Mouse (Mus musculus) skeletal muscle tissue, adult 2 months (tissue): Measurements from ENCODE around the gene C530008M17Rik.

Source experiments
- DNase-seq: peaks from one replicate; pipeline ENCODE4 v3.0.0-alpha.2; 2012; ENCODE audit warnings: low read depth, low spot score

C530008M17Rik gene

GRCm38 (mm10) chr5:76702104-76702503 is 45.8 kb downstream of the C530008M17Rik start:
- DNase-seq = no peak

DNA sequence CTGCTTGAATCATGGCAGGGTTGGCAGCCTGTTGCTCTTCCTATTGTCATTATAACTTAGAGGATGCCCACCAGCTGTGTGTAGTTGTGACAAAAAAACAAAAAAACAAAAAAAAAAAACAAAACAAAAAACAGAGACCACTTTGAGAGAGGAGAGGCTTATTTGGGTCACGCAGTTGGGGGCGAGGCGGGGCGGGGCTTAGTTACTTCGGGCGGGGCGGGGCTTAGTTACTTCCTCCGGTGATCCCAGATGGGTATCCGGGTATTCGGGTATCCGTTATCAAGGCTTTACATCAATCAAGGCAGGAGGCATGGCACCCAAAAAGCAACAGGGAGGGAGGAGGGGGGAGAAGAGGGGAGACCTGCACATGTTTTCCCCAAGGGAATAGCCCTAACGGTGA is 46.3 kb downstream of the C530008M17Rik start:
- DNase-seq = no peak

DNA sequence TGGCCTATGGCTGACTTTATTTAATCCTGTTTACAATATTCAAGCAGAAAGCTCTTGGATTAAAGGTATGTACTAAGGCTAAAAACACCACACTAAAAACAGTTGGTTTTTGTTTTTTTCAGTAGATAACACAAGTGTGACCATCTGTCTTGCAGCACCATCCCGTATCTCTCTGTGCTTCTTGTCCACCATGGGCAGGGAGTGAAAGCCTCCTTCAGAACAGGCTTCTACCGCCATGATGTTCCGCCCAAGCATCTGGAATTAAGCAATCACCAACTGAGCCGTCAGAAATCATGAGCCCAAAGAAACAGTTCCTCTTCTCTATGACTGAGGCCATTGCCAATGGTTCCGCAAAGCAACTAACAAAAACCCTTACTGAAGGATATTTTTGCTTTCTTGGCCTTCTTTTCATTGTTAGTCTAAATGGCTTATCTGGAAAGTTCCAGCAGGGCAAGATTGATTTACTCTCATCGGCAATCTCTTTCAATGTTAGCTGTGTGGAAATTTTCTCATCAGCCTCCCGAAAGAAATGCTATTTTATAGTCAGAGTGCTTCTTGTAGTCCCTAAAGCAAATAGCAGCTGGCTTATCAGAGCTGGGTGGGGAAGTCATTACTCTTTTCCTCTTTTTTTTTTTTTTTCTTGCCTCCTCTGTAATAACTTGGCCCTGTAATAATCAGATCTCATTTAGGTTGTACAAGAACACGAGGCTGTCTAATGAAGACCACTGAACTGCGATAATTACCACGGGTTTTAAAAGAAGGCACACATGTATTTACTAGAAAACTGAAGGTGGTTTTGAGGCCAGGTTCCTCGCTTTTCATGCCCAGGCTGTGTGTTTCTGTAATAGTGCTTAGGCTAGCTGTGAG is 49.2 kb downstream of the C530008M17Rik start:
- DNase-seq = no peak

GRCm38 (mm10) chr5:76707072-76707471 is 50.8 kb downstream of the C530008M17Rik start:
- DNase-seq = no peak

- DNase-seq = no peak
Measured at GRCm38 (mm10) chr5:76708004-76708403, 51.7 kb downstream of the C530008M17Rik start.

GRCm38 (mm10) chr5:76713743-76714142 is 57.4 kb downstream of the C530008M17Rik start:
- DNase-seq = no peak

DNA sequence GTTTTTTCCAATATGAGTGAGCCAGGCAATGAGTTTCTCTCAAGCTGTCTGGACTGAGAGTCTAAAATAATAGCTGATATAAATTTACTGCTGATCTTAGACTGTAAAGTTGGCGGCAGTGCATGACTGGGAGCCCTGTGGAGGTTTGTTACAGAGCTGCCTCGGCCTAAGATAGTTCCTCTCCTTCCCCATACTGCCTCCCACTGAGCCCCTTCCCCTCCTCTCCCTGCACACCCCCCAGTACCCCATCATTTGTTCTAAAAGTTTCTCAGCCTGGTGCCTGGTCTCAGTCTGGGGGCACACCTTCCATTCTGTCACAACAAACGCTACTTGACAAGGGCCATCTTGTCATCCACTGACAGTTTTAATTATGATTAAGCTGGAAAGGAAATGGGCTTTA is 63.6 kb downstream of the C530008M17Rik start:
- DNase-seq = no peak

GRCm38 (mm10) chr5:76724878-76725277 is 68.6 kb downstream of the C530008M17Rik start:
- no peak for DNase-seq

DNA sequence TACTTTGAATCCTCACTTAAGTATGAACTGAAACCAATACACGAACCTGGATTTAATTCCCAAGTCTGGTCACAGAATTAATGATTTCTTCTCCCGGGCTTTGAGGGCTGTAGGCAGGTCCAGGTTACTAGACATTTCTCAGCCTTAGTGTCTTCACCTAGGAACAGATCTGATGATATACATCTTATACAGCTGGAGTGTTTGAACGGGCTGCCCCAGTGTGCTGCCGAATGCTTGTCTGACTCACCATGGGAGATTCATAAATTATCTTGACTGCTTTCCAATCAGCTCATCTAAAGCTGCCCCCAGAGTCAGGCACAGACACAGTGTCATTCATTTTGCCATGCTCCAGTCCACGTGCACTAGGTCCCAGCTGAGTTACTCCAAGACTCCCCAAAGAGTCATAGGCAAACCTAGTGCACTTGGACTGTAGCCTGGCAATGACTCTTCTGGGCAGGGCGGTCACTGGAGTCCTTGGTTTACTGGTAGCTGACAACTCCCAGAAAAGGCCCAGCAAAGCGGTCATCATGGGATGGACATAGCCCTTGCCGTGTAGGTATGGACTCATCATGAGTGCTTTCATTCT is 70.3 kb downstream of the C530008M17Rik start:
- no peak for DNase-seq

DNA sequence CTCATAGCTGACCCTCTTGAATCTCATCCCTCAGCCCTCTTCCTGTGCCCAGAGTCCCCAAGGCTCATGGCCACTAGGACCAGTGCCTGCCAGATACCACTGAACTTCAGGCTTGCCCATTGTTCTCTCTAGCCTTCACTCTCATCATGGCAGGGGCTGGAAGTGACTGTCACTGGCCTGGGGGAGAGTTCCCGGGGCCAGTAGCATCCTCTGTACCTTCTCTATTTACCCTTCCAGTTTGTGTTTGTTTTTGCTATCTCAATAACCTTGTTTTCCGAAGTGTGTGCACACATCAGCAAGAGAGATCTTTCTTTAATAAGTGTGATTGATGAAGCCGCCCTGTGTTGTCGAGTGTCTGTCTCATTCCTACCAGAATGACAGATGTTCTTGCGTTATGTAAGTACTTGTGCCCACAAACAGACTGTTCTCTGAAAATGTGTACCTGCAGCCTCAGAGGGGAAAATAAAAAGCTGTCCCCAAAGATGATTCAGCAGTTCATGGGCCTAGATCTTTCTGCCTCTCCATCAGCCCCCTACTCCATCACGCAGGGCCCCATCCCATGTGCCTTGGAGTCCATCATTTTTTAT is 76.8 kb downstream of the C530008M17Rik start:
- no peak for DNase-seq

DNA sequence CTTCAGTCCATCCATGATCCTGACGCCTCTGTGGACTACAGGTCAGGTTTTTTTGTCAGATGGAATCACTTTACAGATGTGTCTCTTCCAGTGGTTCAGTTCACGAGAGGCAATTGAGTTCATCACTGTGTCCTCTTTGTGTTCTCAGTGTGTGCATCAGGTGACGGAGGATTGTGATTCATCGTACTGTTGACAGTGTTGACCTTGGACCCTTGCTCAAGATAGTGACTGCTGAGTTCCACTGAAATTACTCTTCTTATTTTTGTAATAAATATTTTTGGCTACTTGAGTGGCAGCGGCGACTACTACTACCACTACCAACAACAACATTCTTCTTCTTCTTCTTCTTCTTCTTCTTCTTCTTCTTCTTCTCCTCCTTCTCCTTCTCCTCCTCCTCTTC is 85.2 kb downstream of the C530008M17Rik start:
- DNase-seq = no peak

GRCm38 (mm10) chr5:76742076-76742475 is 85.8 kb downstream of the C530008M17Rik start:
- no peak for DNase-seq

- DNase-seq = no peak
Measured at GRCm38 (mm10) chr5:76744737-76745209, 88.5 kb downstream of the C530008M17Rik start.

GRCm38 (mm10) chr5:76747851-76748250 is 91.5 kb downstream of the C530008M17Rik start:
- no peak for DNase-seq

GRCm38 (mm10) chr5:76752351-76752750 is 96.0 kb downstream of the C530008M17Rik start:
- DNase-seq = no peak

- no peak for DNase-seq
Measured at GRCm38 (mm10) chr5:76760349-76760748, 104.0 kb downstream of the C530008M17Rik start.

DNA sequence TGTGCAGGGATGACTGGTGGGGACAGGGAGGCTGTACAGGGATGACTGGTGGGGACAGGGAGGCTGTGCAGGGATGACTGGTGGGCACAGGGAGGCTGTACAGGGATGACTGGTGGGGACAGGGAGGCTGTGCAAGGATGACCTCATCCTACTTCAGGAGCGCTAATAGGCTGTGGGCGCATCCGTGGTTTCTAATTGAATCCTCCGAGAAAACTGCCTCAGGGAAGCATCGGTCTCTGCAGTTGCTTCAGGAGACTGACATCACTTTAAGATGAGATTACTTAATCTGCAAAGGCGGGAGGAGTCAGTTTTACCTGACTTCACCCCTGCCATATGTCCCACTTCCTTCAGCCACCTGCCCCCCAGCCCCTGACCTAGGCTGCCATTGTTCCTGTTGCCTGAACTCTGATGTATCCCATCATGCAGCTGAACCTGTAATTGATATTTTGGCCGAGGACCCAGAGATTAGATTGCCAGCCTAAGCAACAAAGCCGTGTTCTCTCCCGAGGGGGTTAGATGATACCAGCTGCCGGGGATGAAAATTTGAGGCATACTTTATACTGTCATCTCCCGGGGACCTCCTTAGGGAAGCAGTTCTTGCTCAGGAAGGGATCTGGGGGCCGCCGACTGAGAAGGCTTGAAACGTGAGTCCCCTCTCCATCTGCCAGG is 105.9 kb downstream of the C530008M17Rik start:
- DNase-seq = no peak

- DNase-seq = no peak
Measured at GRCm38 (mm10) chr5:76763148-76763701, 106.9 kb downstream of the C530008M17Rik start.

- no peak for DNase-seq
Measured at GRCm38 (mm10) chr5:76763731-76764130, 107.4 kb downstream of the C530008M17Rik start.

DNA sequence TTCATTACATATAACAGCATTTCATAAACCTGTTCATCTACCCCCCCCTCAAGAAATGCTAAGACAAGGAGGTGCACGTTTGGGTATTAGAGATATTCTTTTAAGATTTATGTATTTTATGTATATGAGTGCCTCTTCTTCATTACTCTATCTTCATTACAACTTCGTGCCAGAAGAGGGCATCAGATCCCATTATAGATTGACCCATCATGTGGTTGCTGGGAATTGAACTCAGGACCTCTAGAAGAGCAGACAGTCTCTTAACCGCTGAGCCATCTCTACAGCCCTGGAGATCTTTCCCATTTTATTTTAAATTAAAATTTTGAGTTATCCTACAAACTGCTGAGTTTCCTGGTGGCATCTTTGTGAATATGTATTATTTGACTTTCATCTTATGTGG is 112.7 kb downstream of the C530008M17Rik start:
- no peak for DNase-seq

DNA sequence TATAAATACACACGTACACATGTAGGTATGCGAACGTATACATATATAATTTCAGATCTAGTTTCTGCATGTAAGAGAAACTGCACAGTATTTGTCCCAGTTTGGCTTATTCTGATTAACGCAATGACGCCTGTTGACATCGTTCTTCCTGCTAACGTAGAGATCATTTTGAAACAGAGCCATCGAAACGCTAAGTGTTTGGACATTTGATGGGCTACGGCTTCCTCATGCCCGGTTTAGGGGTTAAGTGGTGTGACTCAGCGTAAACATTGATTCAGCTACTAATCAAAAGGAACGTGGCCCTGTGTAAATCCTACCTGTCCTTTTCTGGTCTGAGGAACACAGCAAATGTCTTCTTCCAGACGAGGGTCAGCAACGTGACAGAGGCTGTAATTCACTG is 113.3 kb downstream of the C530008M17Rik start:
- no peak for DNase-seq

DNA sequence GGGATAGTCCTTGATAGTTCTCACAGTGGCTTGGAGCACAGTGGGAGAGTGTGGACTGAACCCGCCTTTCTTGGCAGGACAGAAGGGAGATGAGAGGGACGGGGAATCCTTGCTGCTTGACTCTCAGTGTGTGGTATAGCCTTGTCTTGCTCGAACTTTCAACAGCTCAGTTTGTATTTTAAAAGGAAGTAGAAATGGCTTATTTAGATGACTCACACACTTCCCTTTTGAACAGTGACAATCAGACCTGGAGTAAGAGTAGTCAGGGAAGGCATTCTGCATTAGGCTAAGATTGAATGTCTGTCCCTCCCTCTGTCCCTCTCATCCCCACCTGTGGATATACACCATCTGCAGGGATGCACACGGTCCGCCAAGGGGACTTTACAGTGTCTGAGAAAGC is 115.1 kb downstream of the C530008M17Rik start:
- no peak for DNase-seq
